Mouse (Mus musculus) layer of hippocampus, postnatal 14 days (tissue): ENCODE data around the gene Ptges3l. TPM values are rescaled to one million over a fixed set of nuclear protein-coding genes. Genes with fewer than 3 reads are reported as not detected.
"Not testable (repeated sequence)": the region's sequence is repeated elsewhere in the genome, so short reads cannot be mapped to it uniquely, and the experiment has no call there.

Experiments
- DNase-seq, 2 experiments: peaks; one replicate each; pipeline ENCODE4 v3.0.0; 2021 to 2022; ENCODE audit warnings: low spot score in 2 of 2, mixed read lengths in 1 of 2
- total RNA-seq, 2 experiments: library from RNA; stranded (reverse); gene quantifications; 2 replicates each; pipeline ENCODE4 v1.2.3; 2021

Ptges3l gene
- total RNA-seq, 2 experiments from 2014 or later: 3.2 to 4.8 TPM

GRCm38 (mm10) chr11:101458217-101458616, 33.1 kb upstream of the Ptges3l start:
- no peak for DNase-seq

GRCm38 (mm10) chr11:101457631-101458030, 32.5 kb upstream of the Ptges3l start:
- DNase-seq: no peak

GRCm38 (mm10) chr11:101455627-101456026, 30.5 kb upstream of the Ptges3l start:
- no peak for DNase-seq

GRCm38 (mm10) chr11:101454702-101455101, 29.6 kb upstream of the Ptges3l start:
- DNase-seq: no peak

- DNase-seq: no peak
Measured at GRCm38 (mm10) chr11:101452093-101452774, 27.1 kb upstream of the Ptges3l start.

GRCm38 (mm10) chr11:101451536-101451935, 26.4 kb upstream of the Ptges3l start:
- no peak for DNase-seq

- no peak for DNase-seq
Measured at GRCm38 (mm10) chr11:101450394-101450793, 25.3 kb upstream of the Ptges3l start.

- not testable (repeated sequence) for DNase-seq
Measured at GRCm38 (mm10) chr11:101449596-101449995, 24.5 kb upstream of the Ptges3l start.

GRCm38 (mm10) chr11:101448899-101449298, 23.8 kb upstream of the Ptges3l start:
- DNase-seq: no peak

GRCm38 (mm10) chr11:101448274-101448746, 23.2 kb upstream of the Ptges3l start, which contains the start of gene Ifi35:
Gene Ifi35 (plus strand): TSS chr11:101448407.
- no peak for DNase-seq

- DNase-seq: no peak
Measured at GRCm38 (mm10) chr11:101447786-101448185, 22.7 kb upstream of the Ptges3l start.

- DNase-seq: not testable (repeated sequence)
Measured at GRCm38 (mm10) chr11:101446860-101447259, 21.7 kb upstream of the Ptges3l start.

- no peak for DNase-seq
Measured at GRCm38 (mm10) chr11:101446319-101446718, 21.2 kb upstream of the Ptges3l start.

GRCm38 (mm10) chr11:101442760-101443159, 17.6 kb upstream of the Ptges3l start:
- DNase-seq: no peak

- DNase-seq: peak; percentile 93 to 99
Measured at GRCm38 (mm10) chr11:101442127-101442693, 17.1 kb upstream of the Ptges3l start, which contains the start of gene Rpl27. Gene Rpl27 (plus strand): TSS chr11:101442298.

GRCm38 (mm10) chr11:101441450-101442126, 16.5 kb upstream of the Ptges3l start:
- DNase-seq: not testable (repeated sequence)

- not testable (repeated sequence) for DNase-seq
Measured at GRCm38 (mm10) chr11:101438006-101438405, 12.9 kb upstream of the Ptges3l start.

- DNase-seq: no peak
Measured at GRCm38 (mm10) chr11:101436916-101437315, 11.8 kb upstream of the Ptges3l start.

GRCm38 (mm10) chr11:101435831-101436230, 10.7 kb upstream of the Ptges3l start:
- no peak for DNase-seq

- DNase-seq: no peak
Measured at GRCm38 (mm10) chr11:101433396-101433795, 8.3 kb upstream of the Ptges3l start.

GRCm38 (mm10) chr11:101431327-101431726, 6.2 kb upstream of the Ptges3l start:
- no peak for DNase-seq

- DNase-seq: no peak
Measured at GRCm38 (mm10) chr11:101426165-101426564, 1.0 kb upstream of the Ptges3l start.
